Mouse (Mus musculus) G1E (cell line): ENCODE measurements around the gene Ppp1r12b.

Experiments
- CTCF ChIP-seq: IDR thresholded peaks from 2 replicates; pipeline ENCODE4 v1.5.1; 2012; ENCODE audit warnings: low read depth, low read length, inconsistent platforms, mixed read lengths
- GATA1 ChIP-seq: IDR thresholded peaks from 2 replicates; pipeline ENCODE4 v1.6.1; 2012; ENCODE audit warnings: borderline replicate concordance, low read length, inconsistent platforms, mixed read lengths
- GATA2 ChIP-seq: IDR thresholded peaks from 2 replicates; pipeline ENCODE4 v1.6.1; 2012; ENCODE audit warnings: low read depth, low read length, inconsistent platforms, borderline replicate concordance

- TF ChIP-seq CTCF (no peak), GATA2 (no peak), GATA1 (no peak)
Observed at GRCm38 (mm10) chr1:134771999-134772398, 183.7 kb downstream of the Ppp1r12b start.
